Comparison of ENCODE assay signal across 14 mouse cellular contexts in the genomic region with DNA sequence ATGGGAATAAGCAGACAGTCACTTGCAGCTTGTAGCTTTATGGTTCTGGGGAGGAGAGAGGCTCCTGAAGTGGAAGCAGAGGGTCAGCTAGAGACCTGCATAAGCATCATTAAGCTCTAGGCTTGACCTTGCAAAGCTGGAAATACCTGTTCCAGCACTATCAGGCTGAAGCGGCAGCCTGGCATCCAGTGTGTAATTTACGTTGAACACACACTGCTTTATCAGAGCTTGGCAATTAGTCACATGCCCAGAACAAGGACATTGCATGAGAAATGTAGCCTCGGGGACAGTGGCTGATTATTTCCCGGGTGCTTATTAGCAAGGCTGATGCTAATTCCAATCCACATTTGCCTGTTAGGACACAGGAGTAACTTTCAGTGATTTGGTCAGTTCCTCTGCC.
DNase-seq lines count a peak whose midpoint lies in the region; ATAC-seq lines count a peak whose summit lies in the region.
"Had no signal": no experiment of that assay in that cellular context is flagged by ENCODE, and none has a peak within 500 bp of the region (broad histone marks: within the 10 kb centered on the region; RNA-seq: fewer than 3 reads in every experiment).

No protein-coding gene starts in this region.

- WGBS in stomach, embryonic 15.5 days: 52% methylated on average over 4 of the region's 4 CpGs
- WGBS in forebrain, embryonic 14.5 days: 20% methylated on average over 4 of the region's 4 CpGs

- no peaks in the 10 kb centered on the region for H3K9me3 ChIP-seq in stomach, embryonic 15.5 days
- H3K9me3 ChIP-seq in forebrain, embryonic 14.5 days (replicated peaks; ENCODE audit: control insufficient read depth, low read length): no peaks in the 10 kb centered on the region
- H3K9me3 ChIP-seq: G1E; heart, embryonic 15.5 days; limb, embryonic 12.5 days had no signal

- peak; percentile 92 for ATAC-seq in stomach, embryonic 15.5 days (ENCODE audit: insufficient read depth, low FRiP score, low read depth)
- ATAC-seq in forebrain, embryonic 14.5 days: no peak
- ATAC-seq: activated CD4-positive, CD25-positive, alpha-beta regulatory T cell, adult 4 months had no signal

- no peak overlapping the region for H3K4me3 ChIP-seq in stomach, embryonic 15.5 days (replicated peaks)
- H3K4me3 ChIP-seq in forebrain, embryonic 14.5 days (ENCODE audit: low read depth, low read length): no peak overlapping the region
- H3K4me3 ChIP-seq: heart, embryonic 15.5 days; limb, embryonic 12.5 days had no signal

- no peak overlapping the region for H3K9ac ChIP-seq in stomach, embryonic 15.5 days
- no peak overlapping the region for H3K9ac ChIP-seq in forebrain, embryonic 14.5 days (ENCODE audit: low read length)
- H3K9ac ChIP-seq: heart, embryonic 15.5 days; limb, embryonic 12.5 days had no signal

- peaks cover 21% of the 10 kb centered on the region for H3K4me1 ChIP-seq in stomach, embryonic 15.5 days
- H3K4me1 ChIP-seq in forebrain, embryonic 14.5 days (ENCODE audit: control insufficient read depth, insufficient read depth, low read length): no peaks in the 10 kb centered on the region; the same call in 1 of the 2 replicates

- H3K4me2 ChIP-seq in stomach, embryonic 15.5 days: peak overlapping the region; percentile 30
- no peak overlapping the region for H3K4me2 ChIP-seq in forebrain, embryonic 14.5 days (ENCODE audit: low read length)
- H3K4me2 ChIP-seq: heart, embryonic 15.5 days; limb, embryonic 12.5 days had no signal

- H3K27ac ChIP-seq in stomach, embryonic 15.5 days: peak overlapping the region; percentile 77
- H3K27ac ChIP-seq in forebrain, embryonic 14.5 days (ENCODE audit: low read depth, low read length): no peak overlapping the region
- H3K27ac ChIP-seq: heart, embryonic 15.5 days; limb, embryonic 12.5 days had no signal

- peak; percentile 60 for DNase-seq in adrenal gland, adult 2 months
- no peak for DNase-seq in adrenal gland, adult 18-20 months (ENCODE audit: low spot score in 2 of 2)
- peak; percentile 55 for DNase-seq in retina, postnatal 1 day
- DNase-seq in retina, embryonic 14.5 days (ENCODE audit: low spot score): no peak
- DNase-seq in kidney, postnatal 14 days: peak; percentile 68
- no peak for DNase-seq in forebrain, embryonic 14.5 days (ENCODE audit: low spot score)
- DNase-seq in cerebellum, postnatal 36 days: no peak
- DNase-seq: cerebellum, adult 11-12 months; right cerebral cortex, postnatal 14 days had no signal

- H3K36me3 ChIP-seq in stomach, embryonic 15.5 days: no peaks in the 10 kb centered on the region
- H3K36me3 ChIP-seq in forebrain, embryonic 14.5 days (ENCODE audit: control insufficient read depth, insufficient read depth, low read length): no peaks in the 10 kb centered on the region
- H3K36me3 ChIP-seq: G1E; heart, embryonic 15.5 days; limb, embryonic 12.5 days had no signal

- no peaks in the 10 kb centered on the region for H3K27me3 ChIP-seq in stomach, embryonic 15.5 days (replicated peaks)
- H3K27me3 ChIP-seq in forebrain, embryonic 14.5 days (replicated peaks; ENCODE audit: control insufficient read depth, insufficient read depth, low read length): no peaks in the 10 kb centered on the region
- H3K27me3 ChIP-seq: heart, embryonic 15.5 days; limb, embryonic 12.5 days had no signal

Comparison
In these comparisons a context has a peak if more than half of its experiments do, and no peak if none do; other contexts are left out.
1. DNase-seq: peak in adrenal gland, adult 2 months (single experiment), retina, postnatal 1 day (single experiment) and kidney, postnatal 14 days (single experiment); none in adrenal gland, adult 18-20 months (0 of 2), retina, embryonic 14.5 days (single experiment), forebrain, embryonic 14.5 days (single experiment) and cerebellum, postnatal 36 days (0 of 2).